Mouse (Mus musculus) stomach, embryonic 15.5 days (tissue): ENCODE measurements around the gene Zfr. TPM values are rescaled to one million over a fixed set of nuclear protein-coding genes. Genes with fewer than 3 reads are reported as not detected.
"Not testable (repeated sequence)": the region's sequence is repeated elsewhere in the genome, so short reads cannot be mapped to it uniquely, and the experiment has no call there.

Experiments
- ATAC-seq: fragments of 200-750 bp; cut with Nextera tagmentation; 2 replicates; pipeline ENCODE4 v1.8.0; 2017; ENCODE audit warnings: low read depth, moderate number of reproducible peaks, moderate TSS enrichment; ENCODE audit not compliant: insufficient read depth, low FRiP score
- H3K27ac ChIP-seq: fragments of 300-500 bp; sonication (generic); 2 replicates; pipeline ENCODE4 v1.5.1; 2015; ENCODE audit warnings: mild to moderate bottlenecking, inconsistent platforms
- H3K27me3 ChIP-seq: fragments of 300-500 bp; sonication (generic); replicated peaks from 2 replicates; pipeline ENCODE4 v1.6.1; 2015; ENCODE audit warnings: inconsistent platforms
- H3K36me3 ChIP-seq: fragments of 300-500 bp; sonication (generic); 2 replicates; pipeline ENCODE4 v1.6.1; 2015; ENCODE audit warnings: inconsistent platforms
- H3K4me1 ChIP-seq: fragments of 300-500 bp; sonication (generic); 2 replicates; pipeline ENCODE4 v1.6.1; 2015; ENCODE audit warnings: inconsistent platforms
- H3K4me2 ChIP-seq: fragments of 300-500 bp; sonication (generic); 2 replicates; pipeline ENCODE4 v1.6.1; 2015; ENCODE audit warnings: mild to moderate bottlenecking, inconsistent platforms
- H3K4me3 ChIP-seq: fragments of 300-500 bp; sonication (generic); replicated peaks from 2 replicates; pipeline ENCODE4 v1.5.1; 2015; ENCODE audit warnings: inconsistent platforms
- H3K9ac ChIP-seq: fragments of 300-500 bp; sonication (generic); 2 replicates; pipeline ENCODE4 v1.6.1; 2015; ENCODE audit warnings: inconsistent platforms
- H3K9me3 ChIP-seq: fragments of 300-500 bp; sonication (generic); 2 replicates; pipeline ENCODE4 v1.6.1; 2016; ENCODE audit warnings: inconsistent platforms
- WGBS: fragments of 180-500 bp; shearing (Covaris S2); methylation state at CpG from one replicate; pipeline ENCODE4 v1.1.7; 2015; 5-methylcytosine and 5-hydroxymethylcytosine counted together
- polyA plus RNA-seq: library from polyadenylated mRNA; unstranded; fragments of >200 nt; fragmentation: Nextera tagmentation; extraction: Ambion mirVana; gene quantifications from 2 replicates; pipeline ENCODE4 v1.2.1, GENCODE M21; 2015

Zfr gene
- polyA plus RNA-seq, 1 experiment from 2014 or later, result 105 TPM

DNA sequence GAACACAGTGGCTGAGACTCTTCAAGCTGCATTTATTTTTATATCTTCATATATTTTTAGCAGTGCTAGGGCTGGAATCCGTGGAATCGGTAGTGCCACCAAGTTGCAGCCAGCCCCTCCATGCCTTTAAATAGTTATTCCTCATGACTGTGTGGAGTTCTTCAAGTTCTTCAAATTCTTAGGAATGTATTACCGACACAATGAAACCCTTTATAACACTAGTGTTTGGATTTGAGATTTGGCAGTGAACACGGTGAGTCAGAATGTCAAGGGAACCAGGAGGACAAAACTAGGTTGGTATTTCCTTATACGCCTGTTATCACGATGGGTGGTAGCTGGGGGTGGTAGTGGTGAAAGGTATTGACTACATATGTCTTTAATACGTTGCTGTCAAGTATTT is 6.4 kb upstream of the Zfr start:
- Histone ChIP-seq H3K4me2 (no peak overlapping the region), H3K9ac (no peak overlapping the region), H3K9me3 (no peaks in the 10 kb centered on the region), H3K27me3 (no peaks in the 10 kb centered on the region), H3K4me1 (no peaks in the 10 kb centered on the region), H3K4me3 (no peak overlapping the region), H3K27ac (0 out of 2 replicates have a peak overlapping the region, but pooled peaks have one; percentile 26), H3K36me3 (no peaks in the 10 kb centered on the region)
- ATAC-seq, result 0 out of 2 replicates have a peak, but pooled peaks have one; percentile 54
- WGBS, result 50% methylated on average over 7 of the region's 7 CpGs

DNA sequence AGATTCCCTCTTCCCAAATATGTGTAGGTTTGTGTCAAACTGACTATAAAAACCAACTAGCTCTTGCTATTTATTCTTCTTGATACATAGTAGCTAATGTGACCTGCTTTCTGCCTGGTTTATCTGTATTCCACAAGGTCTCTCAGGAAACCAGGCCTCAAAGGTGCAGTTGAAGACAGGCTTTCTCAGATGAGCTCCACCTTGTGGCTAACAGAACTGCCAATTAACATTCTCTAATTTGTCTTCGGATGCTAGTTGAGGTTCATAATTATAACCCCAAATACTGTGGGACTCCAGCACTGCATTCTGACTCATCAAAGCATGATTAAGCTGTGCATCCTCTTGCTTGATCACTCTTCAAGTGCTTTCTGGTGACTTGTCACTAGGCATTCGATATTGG is 4.2 kb upstream of the Zfr start:
- H3K4me2 ChIP-seq, result no peak overlapping the region
- no peaks in the 10 kb centered on the region for H3K9me3 ChIP-seq
- H3K4me3 ChIP-seq, result no peak overlapping the region
- no peaks in the 10 kb centered on the region for H3K27me3 ChIP-seq
- H3K4me1 ChIP-seq, result peaks cover 7% of the 10 kb centered on the region; the same call in 1 of the 2 replicates
- no peak overlapping the region for H3K9ac ChIP-seq
- no peak for ATAC-seq
- no peak overlapping the region for H3K27ac ChIP-seq
- H3K36me3 ChIP-seq, result no peaks in the 10 kb centered on the region
- WGBS, result 74% methylated on average over 2 of the region's 2 CpGs

DNA sequence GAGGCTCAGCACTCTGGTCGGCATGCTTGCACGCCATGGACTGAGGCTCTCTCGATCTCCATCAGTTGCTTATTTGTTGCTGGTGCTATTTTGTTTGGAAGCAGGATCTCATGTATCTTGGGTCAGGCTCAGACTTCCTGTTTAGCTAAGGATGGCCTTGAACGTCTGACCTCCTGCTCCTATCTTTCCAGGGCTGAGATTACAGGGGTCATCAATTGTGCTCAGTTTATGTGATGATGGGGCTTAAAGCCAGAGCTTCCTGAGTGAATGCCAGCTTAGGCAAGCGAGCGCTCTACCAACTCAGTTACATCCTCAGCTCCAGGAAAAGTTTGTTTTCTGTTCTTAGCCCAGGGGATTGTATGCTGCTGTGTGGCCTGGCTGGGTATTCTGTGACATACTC is 3.1 kb upstream of the Zfr start:
- 56% methylated on average over 6 of the region's 6 CpGs for WGBS
- Histone ChIP-seq H3K4me1 (peaks cover 7% of the 10 kb centered on the region; the same call in 1 of the 2 replicates), H3K4me2 (no peak overlapping the region), H3K9me3 (no peaks in the 10 kb centered on the region), H3K27me3 (no peaks in the 10 kb centered on the region), H3K9ac (no peak overlapping the region), H3K4me3 (no peak overlapping the region), H3K36me3 (no peaks in the 10 kb centered on the region), H3K27ac (no peak overlapping the region)
- no peak for ATAC-seq

DNA sequence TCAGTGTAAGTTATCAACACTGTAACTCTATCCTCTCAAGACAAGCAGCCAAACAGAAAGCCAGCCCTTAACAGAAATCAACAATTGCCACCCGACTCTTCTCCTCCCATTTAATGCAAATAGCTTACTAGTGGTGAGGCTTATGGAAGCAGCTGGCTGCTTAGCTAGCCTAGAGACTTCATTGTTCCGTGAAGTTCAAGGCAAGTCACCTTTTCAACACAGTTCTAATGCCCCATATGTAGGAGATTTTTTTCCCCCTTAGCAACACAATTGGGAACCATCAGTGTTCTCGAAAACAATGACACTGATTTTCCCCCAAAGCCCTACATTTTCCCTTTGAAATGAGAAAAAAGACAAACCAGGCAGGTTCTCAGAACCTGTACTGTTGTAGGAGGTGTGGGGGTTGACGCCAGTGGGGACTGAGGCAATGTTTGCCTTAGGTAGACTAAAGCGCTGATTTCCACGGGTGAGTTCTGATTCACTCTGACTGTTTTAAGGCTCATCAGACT is 1.9 kb upstream of the Zfr start:
- Histone ChIP-seq H3K36me3 (no peaks in the 10 kb centered on the region), H3K27ac (no peak overlapping the region), H3K4me2 (no peak overlapping the region), H3K9ac (no peak overlapping the region), H3K4me3 (no peak overlapping the region), H3K27me3 (no peaks in the 10 kb centered on the region), H3K4me1 (peaks cover 7% of the 10 kb centered on the region; the same call in 1 of the 2 replicates), H3K9me3 (no peaks in the 10 kb centered on the region)
- no peak for ATAC-seq
- 35% methylated on average over 6 of the region's 6 CpGs for WGBS

DNA sequence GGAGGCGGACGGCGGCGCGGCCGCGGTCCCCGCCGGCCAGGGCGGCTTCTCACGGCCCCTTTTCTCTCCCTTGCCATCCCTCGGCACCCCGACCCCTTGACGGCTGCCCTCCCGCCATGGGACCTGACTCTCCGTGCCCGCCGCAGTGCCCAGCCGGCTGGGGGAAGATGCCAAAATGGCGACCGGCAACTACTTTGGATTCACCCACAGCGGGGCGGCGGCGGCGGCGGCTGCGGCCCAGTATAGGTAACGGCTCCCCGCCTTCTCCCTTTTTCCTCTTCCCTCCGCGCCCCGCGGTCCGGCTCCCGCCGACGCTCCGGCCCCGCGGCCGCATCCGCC is 431 bp downstream of the Zfr start:
- 0% methylated on average over 22 of the region's 43 CpGs for WGBS
- Histone ChIP-seq H3K4me3 (peak overlapping the region; percentile 71), H3K4me2 (peak overlapping the region; percentile 65; the same call in 1 of the 2 replicates), H3K9ac (peak overlapping the region; percentile 99), H3K27me3 (no peaks in the 10 kb centered on the region), H3K4me1 (peaks cover 11% of the 10 kb centered on the region; the same call in 1 of the 2 replicates), H3K27ac (peak overlapping the region; percentile 89), H3K9me3 (no peaks in the 10 kb centered on the region), H3K36me3 (no peaks in the 10 kb centered on the region)
- no peak for ATAC-seq

DNA sequence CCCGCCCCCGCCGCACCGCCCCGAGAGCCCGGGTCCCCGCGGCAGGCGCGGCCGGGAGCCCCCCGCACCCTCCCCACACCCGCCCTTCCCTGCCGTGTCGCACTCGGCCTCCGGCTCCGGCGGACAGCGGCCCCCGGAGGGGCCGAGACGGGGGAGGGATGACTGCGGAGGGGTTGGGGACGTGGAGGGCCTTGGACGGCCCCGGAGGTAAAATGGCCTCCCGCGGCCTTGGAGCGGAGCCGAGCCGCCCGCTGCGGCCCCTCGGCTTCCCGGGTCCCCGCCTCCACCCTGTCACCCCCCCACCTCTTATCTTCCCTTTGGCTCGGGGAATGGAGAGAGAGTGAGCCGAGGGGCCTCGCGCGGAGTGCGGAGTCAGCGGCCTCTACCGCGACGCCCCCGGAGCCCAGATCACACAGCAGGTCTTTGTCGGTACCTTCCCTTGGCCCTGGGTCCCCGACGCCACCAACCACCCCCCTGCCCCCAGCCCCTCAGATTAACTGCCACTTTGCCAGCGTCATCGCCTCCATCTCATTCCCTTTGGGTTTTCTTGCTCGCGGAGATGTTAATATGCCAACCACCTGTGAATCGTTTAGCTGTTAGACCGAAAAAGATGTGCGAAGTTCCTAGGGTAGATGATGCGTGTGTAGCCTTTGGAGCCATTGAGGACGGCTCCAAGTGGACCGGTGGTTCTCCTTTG is 949 bp downstream of the Zfr start:
- peak overlapping the region; percentile 71 for H3K4me3 ChIP-seq
- peak overlapping the region; percentile 89 for H3K27ac ChIP-seq
- peak overlapping the region; percentile 99 for H3K9ac ChIP-seq
- under 1% methylated on average over 41 of the region's 61 CpGs for WGBS
- H3K9me3 ChIP-seq, result no peaks in the 10 kb centered on the region
- ATAC-seq, result peak; percentile 72
- H3K4me2 ChIP-seq, result peak overlapping the region; percentile 65
- H3K27me3 ChIP-seq, result no peaks in the 10 kb centered on the region
- H3K36me3 ChIP-seq, result no peaks in the 10 kb centered on the region
- H3K4me1 ChIP-seq, result peaks cover 11% of the 10 kb centered on the region; the same call in 1 of the 2 replicates

DNA sequence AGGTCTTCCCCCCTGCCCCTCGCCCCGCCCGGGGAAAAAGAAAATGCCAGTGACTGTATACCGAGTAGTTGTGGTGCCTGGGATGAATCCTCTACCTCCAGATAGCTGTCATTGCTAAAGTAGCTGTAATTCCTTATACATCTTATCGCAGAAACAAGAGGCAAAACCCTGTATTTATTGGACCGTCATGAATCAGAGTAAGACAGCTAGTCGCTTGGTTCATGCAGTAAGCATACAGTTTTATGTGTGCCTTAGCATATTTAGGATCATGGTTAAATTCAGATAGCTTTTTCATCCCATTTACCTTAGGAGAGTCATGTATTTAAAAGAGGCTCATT is 1.5 kb downstream of the Zfr start:
- Histone ChIP-seq H3K36me3 (no peaks in the 10 kb centered on the region), H3K4me3 (peak overlapping the region; percentile 71), H3K4me2 (peak overlapping the region; percentile 65), H3K27me3 (no peaks in the 10 kb centered on the region), H3K27ac (peak overlapping the region; percentile 89; the same call in 1 of the 2 replicates), H3K4me1 (peaks cover 11% of the 10 kb centered on the region; the same call in 1 of the 2 replicates), H3K9ac (peak overlapping the region; percentile 99), H3K9me3 (no peaks in the 10 kb centered on the region)
- no peak for ATAC-seq
- WGBS, result 6% methylated on average over 7 of the region's 7 CpGs

DNA sequence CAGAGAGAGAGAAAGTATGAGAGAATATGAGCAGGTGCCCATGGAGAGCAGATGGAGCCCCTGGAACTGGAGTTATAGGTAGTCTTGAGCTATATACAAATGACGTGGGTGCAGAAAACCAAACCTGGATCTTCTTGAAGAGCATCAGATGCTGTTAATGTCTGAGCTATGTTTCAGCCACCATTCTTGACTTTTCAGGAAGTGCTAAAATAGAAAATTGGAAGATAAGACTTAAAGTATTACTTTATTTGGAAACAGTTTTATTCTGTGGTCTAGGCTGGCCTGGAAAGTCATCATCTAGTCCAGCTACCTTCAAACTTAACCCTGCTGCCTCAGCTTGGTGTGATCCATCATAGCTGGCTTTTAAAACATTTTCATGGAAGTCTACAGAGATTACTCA is 7.3 kb downstream of the Zfr start:
- H3K4me3 ChIP-seq, result no peak overlapping the region
- 81% methylated on average over 1 of the region's 1 CpGs for WGBS
- H3K9ac ChIP-seq, result no peak overlapping the region
- no peak overlapping the region for H3K4me2 ChIP-seq
- no peak overlapping the region for H3K27ac ChIP-seq
- H3K9me3 ChIP-seq, result no peaks in the 10 kb centered on the region
- 0 out of 2 replicates have a peak, but pooled peaks cover 4% of the 10 kb centered on the region for H3K4me1 ChIP-seq
- no peak for ATAC-seq
- no peaks in the 10 kb centered on the region; the same call in 1 of the 2 replicates for H3K36me3 ChIP-seq
- H3K27me3 ChIP-seq, result no peaks in the 10 kb centered on the region

DNA sequence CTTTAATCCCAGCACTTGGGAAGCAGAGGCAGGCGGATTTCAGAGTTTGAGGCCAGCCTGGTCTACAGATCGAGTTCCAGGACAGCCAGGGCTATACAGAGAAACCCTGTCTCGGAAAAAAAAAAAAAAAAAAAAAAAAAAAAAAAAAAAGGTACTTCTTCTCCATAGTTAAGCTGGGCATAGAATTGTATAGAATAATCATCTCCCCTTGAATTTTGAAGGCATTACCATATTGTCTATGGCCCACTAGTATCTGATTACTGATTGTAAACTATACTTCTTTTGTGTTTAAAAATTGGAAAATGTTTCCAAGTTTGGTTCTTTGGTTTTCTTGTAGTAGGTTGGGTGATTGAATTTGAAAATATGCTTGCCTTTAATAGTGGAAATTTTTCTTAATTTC is 13.2 kb downstream of the Zfr start:
- H3K4me3 ChIP-seq, H3K27ac ChIP-seq, H3K9me3 ChIP-seq, ATAC-seq, H3K9ac ChIP-seq, H3K4me1 ChIP-seq, H3K36me3 ChIP-seq, H3K27me3 ChIP-seq, H3K4me2 ChIP-seq: not testable (repeated sequence)
- WGBS, result 89% methylated on average over 3 of the region's 3 CpGs

DNA sequence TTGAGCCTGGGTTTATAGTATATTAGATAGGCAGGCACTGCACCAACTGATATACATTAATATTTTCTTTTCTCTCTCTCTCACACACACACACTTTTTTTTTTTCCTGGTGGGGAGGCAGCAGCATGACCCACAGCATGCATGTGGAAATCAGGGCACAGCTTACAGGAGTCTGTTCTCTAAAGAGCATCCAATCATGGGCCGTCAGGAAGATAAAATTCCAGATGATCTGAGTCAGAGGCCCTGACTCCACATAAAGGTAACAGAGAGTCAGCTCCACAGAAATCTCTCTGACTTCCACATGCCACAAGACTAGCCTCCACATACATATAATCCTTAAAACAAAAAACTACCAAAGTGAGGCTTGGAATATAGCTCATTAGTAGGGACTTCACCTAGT is 16.9 kb downstream of the Zfr start:
- Histone ChIP-seq H3K27me3 (no peaks in the 10 kb centered on the region), H3K4me2 (no peak overlapping the region), H3K4me3 (no peak overlapping the region), H3K9ac (no peak overlapping the region), H3K9me3 (no peaks in the 10 kb centered on the region), H3K36me3 (peaks cover 9% of the 10 kb centered on the region; the same call in 1 of the 2 replicates), H3K27ac (no peak overlapping the region), H3K4me1 (no peaks in the 10 kb centered on the region)
- WGBS, result 50% methylated on average over 1 of the region's 1 CpGs
- ATAC-seq, result no peak

DNA sequence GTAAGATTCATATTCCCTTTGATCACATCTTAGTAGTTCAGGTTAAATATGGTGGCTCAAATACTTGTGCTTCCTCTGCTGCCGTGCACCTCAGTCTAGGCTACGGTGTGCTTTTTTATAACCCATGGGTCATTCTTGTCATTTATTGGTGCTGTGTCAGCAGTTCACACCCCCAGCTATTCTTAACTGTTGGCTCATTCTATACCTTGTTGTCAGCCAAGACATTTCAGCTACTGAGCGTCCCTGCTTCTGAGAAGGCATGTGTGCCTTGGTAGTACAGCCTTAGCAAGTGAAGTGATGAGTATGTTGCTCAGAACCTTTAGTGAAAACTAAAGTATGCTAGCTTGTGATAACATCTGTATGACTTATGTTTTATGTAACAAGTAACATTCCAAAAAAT is 17.7 kb downstream of the Zfr start:
- H3K27ac ChIP-seq, result no peak overlapping the region
- no peaks in the 10 kb centered on the region for H3K9me3 ChIP-seq
- H3K36me3 ChIP-seq, result peaks cover 11% of the 10 kb centered on the region; the same call in 1 of the 2 replicates
- H3K4me2 ChIP-seq, result no peak overlapping the region
- no peaks in the 10 kb centered on the region for H3K4me1 ChIP-seq
- H3K27me3 ChIP-seq, result no peaks in the 10 kb centered on the region
- H3K9ac ChIP-seq, result no peak overlapping the region
- WGBS, result 55% methylated on average over 3 of the region's 3 CpGs
- no peak overlapping the region for H3K4me3 ChIP-seq
- ATAC-seq, result no peak

DNA sequence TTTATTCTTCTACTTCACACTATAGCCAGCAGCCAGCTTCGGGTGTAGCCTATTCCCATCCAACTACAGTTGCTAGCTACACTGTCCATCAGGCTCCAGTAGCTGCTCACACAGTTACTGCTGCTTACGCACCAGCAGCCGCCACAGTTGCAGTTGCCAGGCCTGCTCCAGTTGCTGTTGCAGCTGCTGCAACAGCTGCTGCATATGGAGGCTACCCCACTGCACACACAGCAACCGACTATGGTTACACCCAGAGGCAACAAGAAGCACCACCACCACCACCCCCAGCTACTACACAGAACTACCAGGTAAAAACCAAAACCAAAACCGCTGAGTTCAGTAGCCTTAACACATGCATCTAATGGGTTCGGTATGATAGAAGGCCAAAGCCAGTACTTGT is 18.7 kb downstream of the Zfr start:
- 89% methylated on average over 6 of the region's 6 CpGs for WGBS
- Histone ChIP-seq H3K27ac (no peak overlapping the region), H3K9ac (no peak overlapping the region)

More for the DNA sequence above, 18.7 kb downstream of the Zfr start:
- ATAC-seq, result no peak
- peaks cover 13% of the 10 kb centered on the region; the same call in 1 of the 2 replicates for H3K36me3 ChIP-seq
- H3K4me3 ChIP-seq, result no peak overlapping the region
- no peaks in the 10 kb centered on the region for H3K4me1 ChIP-seq
- no peaks in the 10 kb centered on the region for H3K27me3 ChIP-seq
- no peaks in the 10 kb centered on the region for H3K9me3 ChIP-seq
- H3K4me2 ChIP-seq, result no peak overlapping the region
